Mouse (Mus musculus): ENCODE data around the gene Izumo1r. TPM values are rescaled to one million over a fixed set of nuclear protein-coding genes. Genes with fewer than 3 reads are reported as not detected.
"Not testable (repeated sequence)": the region's sequence is repeated elsewhere in the genome, so short reads cannot be mapped to it uniquely, and the experiment has no call there.

Gene Izumo1r
- total and polyA plus RNA-seq, 3 experiments: not detected

GRCm38 (mm10) chr9:14885151-14885550 is 18.6 kb downstream of the Izumo1r start (continued):
- no peak for TF ChIP-seq GABPA (IDR thresholded peaks at IDR 0.05; ENCODE audit: low read depth, low read length)

GRCm38 (mm10) chr9:14884641-14885040 is 19.1 kb downstream of the Izumo1r start:
- H3K36me3 ChIP-seq (ENCODE audit: control insufficient read depth in 1 of 2, insufficient read depth in 2 of 2, low read length in 2 of 2): peaks cover 0 to 9% of the 10 kb centered on the region in 2 experiments; a peak in 2 of 4 replicates
- H3K4me1 ChIP-seq (ENCODE audit: control insufficient read depth in 1 of 2, insufficient read depth in 2 of 2, low read length in 2 of 2): peaks cover 4 to 25% of the 10 kb centered on the region in 2 experiments; a peak in 3 of 4 replicates
- no peak overlapping the region for H3K4me3 ChIP-seq (ENCODE audit: control insufficient read depth in 1 of 2, insufficient read depth in 1 of 2, low read depth in 2 of 2, low read length in 2 of 2)
- no peak overlapping the region for H3K9ac ChIP-seq (ENCODE audit: control insufficient read depth, low read depth, low read length, poor library complexity, severe bottlenecking)
- H3K27me3 ChIP-seq (ENCODE audit: control insufficient read depth in 1 of 2, insufficient read depth in 2 of 2, low read length in 2 of 2): 0 out of 4 replicates have a peak, but pooled peaks cover 0 to 1% of the 10 kb centered on the region in 2 experiments
- no peak for DNase-seq (ENCODE audit: low read depth, low spot score)
- TF ChIP-seq USF2 (IDR thresholded peaks at IDR 0.05; ENCODE audit: borderline replicate concordance in 1 of 2, insufficient read depth in 1 of 2, low read depth in 1 of 2, low read length in 2 of 2): no peak
- TF ChIP-seq USF1 (IDR thresholded peaks at IDR 0.05; ENCODE audit: low read depth, low read length): 0 out of 2 replicates have a peak, but pooled peaks have one; percentile 30
- H3K79me2 ChIP-seq (ENCODE audit: control insufficient read depth, insufficient read depth, low read length, poor library complexity): no peaks in the 10 kb centered on the region
- H3K27ac ChIP-seq (ENCODE audit: control insufficient read depth, low read depth, low read length): no peak overlapping the region
- H3K9me3 ChIP-seq (replicated peaks; ENCODE audit: insufficient read depth, low read length): no peaks in the 10 kb centered on the region

GRCm38 (mm10) chr9:14876566-14876965 is 27.2 kb downstream of the Izumo1r start:
- H3K4me3 ChIP-seq (ENCODE audit: control insufficient read depth in 1 of 2, insufficient read depth in 1 of 2, low read depth in 2 of 2, low read length in 2 of 2); H3K9ac ChIP-seq (ENCODE audit: control insufficient read depth, low read depth, low read length, poor library complexity, severe bottlenecking); H3K79me2 ChIP-seq (ENCODE audit: control insufficient read depth, insufficient read depth, low read length, poor library complexity); H3K27ac ChIP-seq (ENCODE audit: control insufficient read depth, low read depth, low read length); H3K4me1 ChIP-seq (ENCODE audit: control insufficient read depth in 1 of 2, insufficient read depth in 2 of 2, low read length in 2 of 2); H3K36me3 ChIP-seq (ENCODE audit: control insufficient read depth in 1 of 2, insufficient read depth in 2 of 2, low read length in 2 of 2); H3K9me3 ChIP-seq (replicated peaks; ENCODE audit: insufficient read depth, low read length); DNase-seq (ENCODE audit: low read depth, low spot score): not testable (repeated sequence)
- H3K27me3 ChIP-seq (ENCODE audit: control insufficient read depth in 1 of 2, insufficient read depth in 2 of 2, low read length in 2 of 2): peaks cover 8 to 28% of the 10 kb centered on the region in 2 experiments

- H3K79me2 ChIP-seq (ENCODE audit: control insufficient read depth, insufficient read depth, low read length, poor library complexity): no peaks in the 10 kb centered on the region
- H3K27ac ChIP-seq (ENCODE audit: control insufficient read depth, low read depth, low read length): no peak overlapping the region
- DNase-seq (ENCODE audit: low read depth, low spot score): no peak
- H3K9me3 ChIP-seq (replicated peaks; ENCODE audit: insufficient read depth, low read length): no peaks in the 10 kb centered on the region
- no peaks in the 10 kb centered on the region for H3K4me1 ChIP-seq (ENCODE audit: control insufficient read depth in 1 of 2, insufficient read depth in 2 of 2, low read length in 2 of 2)
- TF ChIP-seq CTCF (IDR thresholded peaks at IDR 0.05 in 2 of 3, conservative IDR thresholded peaks at IDR 0.05 in 1 of 3; ENCODE audit: control insufficient read depth in 1 of 3, insufficient read depth in 1 of 3, low read depth in 2 of 3, low read length in 3 of 3, poor library complexity in 1 of 3, severe bottlenecking in 1 of 3) (0 out of 6 replicates have a peak, but pooled peaks of 1 of the 3 experiments have one; percentile 2), MEF2A (IDR thresholded peaks at IDR 0.05; ENCODE audit: extremely low read depth, insufficient replicate concordance, low read depth, low read length, poor library complexity, severe bottlenecking) (no peak), MAFK (IDR thresholded peaks at IDR 0.05; ENCODE audit: borderline replicate concordance, low read depth, low read length) (no peak), ZNF384 (IDR thresholded peaks at IDR 0.05; ENCODE audit: low read depth, low read length) (no peak), E2F4 (IDR thresholded peaks at IDR 0.05; ENCODE audit: borderline replicate concordance, low read depth, low read length) (no peak), BHLHE40 (IDR thresholded peaks at IDR 0.05; ENCODE audit: borderline replicate concordance, low read depth, low read length) (no peak)
- peaks cover 8 to 29% of the 10 kb centered on the region in 2 experiments for H3K27me3 ChIP-seq (ENCODE audit: control insufficient read depth in 1 of 2, insufficient read depth in 2 of 2, low read length in 2 of 2)
- H3K4me3 ChIP-seq (ENCODE audit: control insufficient read depth in 1 of 2, insufficient read depth in 1 of 2, low read depth in 2 of 2, low read length in 2 of 2): no peak overlapping the region
- no peak overlapping the region for H3K9ac ChIP-seq (ENCODE audit: control insufficient read depth, low read depth, low read length, poor library complexity, severe bottlenecking)
- H3K36me3 ChIP-seq (ENCODE audit: control insufficient read depth in 1 of 2, insufficient read depth in 2 of 2, low read length in 2 of 2): no peaks in the 10 kb centered on the region
These were observed 27.8 kb downstream of the Izumo1r start for GRCm38 (mm10) chr9:14875743-14876507.

Measured in MEL (cell line).